Mouse (Mus musculus): ENCODE data around the gene Cux2. TPM values are rescaled to one million over a fixed set of nuclear protein-coding genes. Genes with fewer than 3 reads are reported as not detected.

Cux2 gene
- total and polyA plus RNA-seq, 3 experiments = 1.4 to 3.5 TPM; not detected in 1

DNA sequence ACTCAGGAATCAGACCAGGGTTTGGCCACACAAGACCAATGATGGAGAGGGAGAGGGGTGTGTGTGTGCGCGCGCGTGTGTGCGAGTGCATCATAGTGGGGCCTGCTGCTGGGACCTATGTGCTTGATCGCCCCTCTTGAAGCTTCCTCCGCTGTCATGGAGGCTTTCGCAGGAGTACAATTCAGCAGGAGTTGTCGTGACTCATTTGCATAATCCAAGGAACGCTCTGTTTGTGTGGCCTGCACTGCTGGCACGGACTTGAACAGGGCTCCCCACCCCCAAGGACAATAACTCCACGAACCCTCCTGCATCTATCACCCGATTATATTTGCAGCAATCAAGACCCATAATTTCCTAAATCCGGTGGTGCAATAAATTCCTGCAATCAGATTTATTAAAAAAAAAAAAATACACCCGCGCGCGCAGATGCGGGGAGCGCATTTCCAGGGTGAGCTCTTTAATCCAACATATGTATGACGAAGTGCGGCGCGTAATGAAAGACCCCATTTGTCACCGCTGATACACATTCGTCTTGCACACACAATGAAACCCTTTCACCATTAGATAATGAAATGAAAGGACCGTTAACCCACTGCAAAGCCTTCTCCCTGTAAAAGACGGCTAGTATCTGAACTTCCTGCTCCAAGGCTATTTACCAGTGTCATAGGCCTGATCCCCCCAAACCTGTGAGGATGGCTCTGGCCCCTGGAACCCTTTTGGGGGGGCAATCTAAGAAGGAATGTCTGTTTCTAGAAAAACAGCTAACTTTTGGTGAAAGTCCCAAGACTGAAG is 124.0 kb downstream of the Cux2 start:
- Histone ChIP-seq H3K79me2 (ENCODE audit: control insufficient read depth, insufficient read depth, low read length, poor library complexity) (no peaks in the 10 kb centered on the region), H3K27me3 (ENCODE audit: control insufficient read depth in 1 of 2, insufficient read depth in 2 of 2, low read length in 2 of 2) (no peaks in the 10 kb centered on the region)

DNA sequence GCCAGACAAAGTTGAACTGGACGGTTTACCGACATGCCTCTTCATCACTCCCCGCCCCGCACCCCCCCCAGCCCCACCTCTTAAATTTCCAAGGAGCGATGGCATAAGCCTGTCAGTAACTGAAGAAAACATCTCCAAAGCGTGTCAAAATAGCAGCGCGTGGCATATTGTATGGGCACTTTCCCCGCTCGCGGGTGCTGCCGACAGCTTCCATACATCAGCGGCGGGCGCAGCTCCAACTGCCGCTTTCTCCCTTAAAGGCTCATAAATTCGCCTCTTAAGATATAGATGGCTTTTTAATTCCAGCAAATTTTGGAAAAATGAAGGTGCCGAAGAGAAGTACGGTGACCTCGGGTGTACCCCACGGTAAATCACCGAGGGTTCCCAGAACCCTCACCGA is 124.6 kb downstream of the Cux2 start:
- no peak for TF ChIP-seq JUND (IDR thresholded peaks at IDR 0.05; ENCODE audit: low read depth, low read length)
- TF ChIP-seq MYC (IDR thresholded peaks at IDR 0.05; ENCODE audit: low read depth, low read length) = no peak
- TF ChIP-seq ZMIZ1 (IDR thresholded peaks at IDR 0.05; ENCODE audit: low read depth, low read length) = no peak
- TF ChIP-seq GATA1 (IDR thresholded peaks at IDR 0.05; ENCODE audit: low read depth, low read length) = no peak
- no peak for TF ChIP-seq USF1 (IDR thresholded peaks at IDR 0.05; ENCODE audit: low read depth, low read length)
- no peak for TF ChIP-seq TCF12 (IDR thresholded peaks at IDR 0.05; ENCODE audit: low read depth, low read length)
- no peak for TF ChIP-seq USF2 (IDR thresholded peaks at IDR 0.05; ENCODE audit: borderline replicate concordance in 1 of 2, insufficient read depth in 1 of 2, low read depth in 1 of 2, low read length in 2 of 2)
- no peak for TF ChIP-seq POLR2AphosphoS2 (IDR thresholded peaks at IDR 0.05; ENCODE audit: low read length)
- no peak for TF ChIP-seq MAZ (IDR thresholded peaks at IDR 0.05; ENCODE audit: low read depth, low read length)
- TF ChIP-seq MEF2A (IDR thresholded peaks at IDR 0.05; ENCODE audit: extremely low read depth, insufficient replicate concordance, low read depth, low read length, poor library complexity, severe bottlenecking) = no peak
- no peak for TF ChIP-seq MAX (IDR thresholded peaks at IDR 0.05; ENCODE audit: low read length)
- TF ChIP-seq TBP (IDR thresholded peaks at IDR 0.05; ENCODE audit: low read depth, low read length) = no peak
- TF ChIP-seq POLR2AphosphoS5 (IDR thresholded peaks at IDR 0.05; ENCODE audit: borderline replicate concordance, low read depth, low read length) = no peak
- TF ChIP-seq RAD21 (IDR thresholded peaks at IDR 0.05; ENCODE audit: low read depth, low read length) = no peak
- no peak for TF ChIP-seq ELF1 (IDR thresholded peaks at IDR 0.05; ENCODE audit: low read depth, low read length)
- no peak for TF ChIP-seq MAFK (IDR thresholded peaks at IDR 0.05; ENCODE audit: borderline replicate concordance, low read depth, low read length)
- Histone ChIP-seq H3K36me3 (ENCODE audit: control insufficient read depth in 1 of 2, insufficient read depth in 2 of 2, low read length in 2 of 2) (no peaks in the 10 kb centered on the region), H3K27me3 (ENCODE audit: control insufficient read depth in 1 of 2, insufficient read depth in 2 of 2, low read length in 2 of 2) (no peaks in the 10 kb centered on the region), H3K4me1 (ENCODE audit: control insufficient read depth in 1 of 2, insufficient read depth in 2 of 2, low read length in 2 of 2) (no peaks in the 10 kb centered on the region), H3K4me3 (ENCODE audit: control insufficient read depth in 1 of 2, insufficient read depth in 1 of 2, low read depth in 2 of 2, low read length in 2 of 2) (no peak overlapping the region), H3K9me3 (replicated peaks; ENCODE audit: insufficient read depth, low read length) (no peaks in the 10 kb centered on the region), H3K9ac (ENCODE audit: control insufficient read depth, low read depth, low read length, poor library complexity, severe bottlenecking) (no peak overlapping the region), H3K79me2 (ENCODE audit: control insufficient read depth, insufficient read depth, low read length, poor library complexity) (no peaks in the 10 kb centered on the region), H3K27ac (ENCODE audit: control insufficient read depth, low read depth, low read length) (no peak overlapping the region)
- no peak for DNase-seq (ENCODE audit: low read depth, low spot score)

More for the DNA sequence above, 124.0 kb downstream of the Cux2 start:
- Histone ChIP-seq H3K9ac (ENCODE audit: control insufficient read depth, low read depth, low read length, poor library complexity, severe bottlenecking) (no peak overlapping the region), H3K9me3 (replicated peaks; ENCODE audit: insufficient read depth, low read length) (no peaks in the 10 kb centered on the region), H3K36me3 (ENCODE audit: control insufficient read depth in 1 of 2, insufficient read depth in 2 of 2, low read length in 2 of 2) (no peaks in the 10 kb centered on the region), H3K27ac (ENCODE audit: control insufficient read depth, low read depth, low read length) (no peak overlapping the region), H3K4me1 (ENCODE audit: control insufficient read depth in 1 of 2, insufficient read depth in 2 of 2, low read length in 2 of 2) (no peaks in the 10 kb centered on the region), H3K4me3 (ENCODE audit: control insufficient read depth in 1 of 2, insufficient read depth in 1 of 2, low read depth in 2 of 2, low read length in 2 of 2) (no peak overlapping the region)
- no peak for DNase-seq (ENCODE audit: low read depth, low spot score)
- TF ChIP-seq E2F4 (IDR thresholded peaks at IDR 0.05; ENCODE audit: borderline replicate concordance, low read depth, low read length) (no peak), MAX (IDR thresholded peaks at IDR 0.05; ENCODE audit: low read length) (no peak), GABPA (IDR thresholded peaks at IDR 0.05; ENCODE audit: low read depth, low read length) (no peak), USF2 (IDR thresholded peaks at IDR 0.05; ENCODE audit: borderline replicate concordance in 1 of 2, insufficient read depth in 1 of 2, low read depth in 1 of 2, low read length in 2 of 2) (no peak), POLR2AphosphoS5 (IDR thresholded peaks at IDR 0.05; ENCODE audit: borderline replicate concordance, low read depth, low read length) (no peak), MYB (IDR thresholded peaks at IDR 0.05; ENCODE audit: low read depth, low read length) (no peak), NRF1 (IDR thresholded peaks at IDR 0.05; ENCODE audit: insufficient read depth, low read depth, low read length, poor library complexity, severe bottlenecking) (no peak), RAD21 (IDR thresholded peaks at IDR 0.05; ENCODE audit: low read depth, low read length) (no peak), MXI1 (IDR thresholded peaks at IDR 0.05; ENCODE audit: low read depth, low read length) (no peak), EP300 (IDR thresholded peaks at IDR 0.05; ENCODE audit: low read depth in 1 of 2, low read length in 2 of 2) (no peak), ZC3H11A (IDR thresholded peaks at IDR 0.05; ENCODE audit: low read depth, low read length) (no peak)
